Mouse (Mus musculus) thymus, postnatal 10 days (tissue): ENCODE measurements around the gene Smbd1.

Experiments used
- DNase-seq, 2 experiments: peaks; one replicate each; pipeline ENCODE4 v3.0.0; 2021; ENCODE audit warnings: low spot score in 2 of 2

Gene Smbd1

GRCm38 (mm10) chr16:32810321-32810720 is at the start of gene Smbd1:
TSS of gene Smbd1 (minus strand) at chr16:32810477.
- DNase-seq, result no peak

DNA sequence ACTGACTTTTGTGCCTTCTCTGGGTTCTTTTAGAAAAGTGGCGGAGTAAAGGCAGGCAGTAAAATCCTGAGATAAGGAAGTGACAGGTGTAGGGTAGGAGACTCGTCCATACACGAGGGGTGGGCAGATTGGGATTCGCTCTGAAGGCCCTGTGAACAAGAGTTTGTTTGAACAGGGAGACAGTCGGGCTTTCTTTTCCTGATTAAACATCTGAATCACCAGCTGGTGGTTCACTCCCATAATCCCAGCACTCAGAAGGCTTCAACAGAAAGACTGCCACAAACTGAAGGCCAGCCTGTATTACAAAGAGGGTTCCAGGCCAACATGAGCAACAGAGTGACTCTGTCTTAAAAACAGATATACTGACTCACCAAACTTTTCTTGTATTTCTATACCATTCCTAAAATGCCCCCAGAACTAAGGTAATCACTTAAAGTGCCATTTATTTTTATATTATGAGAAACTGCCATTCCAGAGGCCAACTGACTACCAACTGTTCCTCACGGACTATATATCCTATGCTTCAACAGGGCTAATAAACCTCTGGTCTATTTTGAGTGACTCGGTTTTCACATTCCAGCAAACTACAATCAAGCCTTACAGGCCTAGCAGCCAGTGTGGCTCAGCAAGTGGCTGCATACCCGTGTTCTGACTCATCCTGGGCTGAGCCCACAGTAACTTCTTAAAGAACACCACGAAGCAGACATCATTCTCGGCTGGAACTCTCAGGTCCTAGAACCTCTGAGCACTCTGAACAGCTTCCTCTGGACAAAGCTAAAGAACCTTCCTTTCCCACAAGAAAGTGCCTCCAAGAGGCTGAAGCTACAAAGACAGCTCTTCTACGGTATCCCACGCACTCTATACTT is 48.7 kb upstream of the Smbd1 start:
- no peak for DNase-seq

DNA sequence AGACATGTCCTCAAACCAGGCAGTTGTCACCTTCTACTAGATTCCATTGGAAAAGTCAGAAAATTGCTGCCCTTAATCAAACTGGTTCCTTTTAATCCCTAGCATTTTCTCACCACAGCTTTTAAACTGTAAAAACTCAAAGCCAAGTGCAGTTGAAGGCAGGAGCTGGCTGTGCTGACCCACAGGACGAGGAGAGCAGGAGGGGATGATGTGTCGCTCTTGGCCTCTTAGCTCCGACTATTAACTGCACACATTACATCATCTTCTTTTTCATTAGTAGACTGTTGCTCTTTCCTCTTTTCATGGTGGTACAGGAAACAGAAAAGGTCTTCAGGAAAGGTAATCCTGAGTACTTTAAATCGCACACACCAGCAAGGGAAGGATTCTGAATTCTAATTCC is 48.1 kb upstream of the Smbd1 start:
- no peak for DNase-seq

DNA sequence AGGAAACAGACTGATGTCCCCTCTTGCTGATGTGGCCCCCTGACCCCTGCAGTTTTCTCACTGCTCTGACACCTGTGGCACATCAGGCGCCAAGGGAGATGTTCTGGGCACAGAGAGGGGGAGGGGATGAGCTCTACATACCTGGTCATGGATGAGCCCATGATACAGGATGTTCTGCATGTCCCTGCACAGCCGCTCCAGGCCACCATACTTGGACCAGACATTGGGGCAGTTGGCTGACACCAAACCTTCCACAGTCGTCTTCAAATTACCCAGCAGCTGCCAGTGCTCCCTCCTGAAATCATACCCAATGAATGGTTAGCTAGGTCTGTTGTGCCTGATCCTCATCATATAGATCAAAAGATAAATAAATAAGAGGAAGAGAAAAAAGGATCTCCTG is 46.5 kb upstream of the Smbd1 start:
- DNase-seq, result no peak

DNA sequence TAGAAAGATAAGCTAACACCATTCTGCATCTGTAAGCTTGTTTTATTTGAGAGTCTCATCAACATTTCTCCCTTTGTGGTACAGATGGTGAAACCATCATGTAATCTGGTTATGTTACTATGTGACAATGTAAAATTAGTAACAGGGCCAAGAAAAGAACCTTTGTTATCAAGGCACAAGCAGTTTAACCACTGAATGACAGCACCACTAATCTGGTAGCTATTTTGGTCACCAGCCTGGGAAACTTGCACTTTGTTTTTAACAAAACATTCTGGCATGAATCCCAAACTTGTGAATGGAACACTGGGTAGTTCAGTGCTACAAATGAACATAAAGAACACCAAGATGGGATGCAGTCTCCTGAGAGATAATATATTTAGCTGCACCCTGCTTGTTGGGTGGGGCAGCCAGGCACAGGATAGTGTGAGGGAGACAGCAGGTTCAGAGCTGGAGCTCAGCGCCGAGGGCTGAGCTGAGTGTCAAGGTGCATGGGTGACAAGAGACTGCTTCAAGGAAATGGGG is 43.8 kb upstream of the Smbd1 start:
- peak in 1 of 2 experiments; percentile 14 for DNase-seq

DNA sequence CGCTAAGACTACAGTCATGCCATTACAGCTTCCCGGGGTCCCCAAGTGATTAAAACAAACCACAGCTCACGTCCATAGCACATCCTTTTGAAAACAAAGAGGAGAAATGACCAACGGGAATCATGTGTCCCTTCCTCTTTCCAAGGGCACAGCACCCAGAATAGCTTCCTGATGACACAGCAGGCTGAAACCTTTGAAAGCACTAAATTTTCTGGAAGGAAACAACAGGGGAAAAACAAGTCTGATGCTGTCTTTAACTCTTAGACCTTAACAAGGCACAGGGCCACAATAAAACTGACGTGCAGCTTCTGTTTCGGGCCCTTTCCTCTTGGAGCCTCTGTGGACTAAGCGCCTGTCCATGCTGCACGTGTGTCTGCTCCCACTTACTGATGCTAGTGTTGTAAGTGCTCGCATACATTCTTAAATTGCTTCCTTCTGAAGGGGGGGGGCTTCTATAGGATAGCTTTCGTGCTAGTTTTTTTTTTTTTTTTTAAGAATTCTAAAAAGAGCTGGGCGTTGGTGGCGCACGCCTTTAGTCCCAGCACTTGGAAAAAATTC is 43.3 kb upstream of the Smbd1 start:
- DNase-seq, result no peak

DNA sequence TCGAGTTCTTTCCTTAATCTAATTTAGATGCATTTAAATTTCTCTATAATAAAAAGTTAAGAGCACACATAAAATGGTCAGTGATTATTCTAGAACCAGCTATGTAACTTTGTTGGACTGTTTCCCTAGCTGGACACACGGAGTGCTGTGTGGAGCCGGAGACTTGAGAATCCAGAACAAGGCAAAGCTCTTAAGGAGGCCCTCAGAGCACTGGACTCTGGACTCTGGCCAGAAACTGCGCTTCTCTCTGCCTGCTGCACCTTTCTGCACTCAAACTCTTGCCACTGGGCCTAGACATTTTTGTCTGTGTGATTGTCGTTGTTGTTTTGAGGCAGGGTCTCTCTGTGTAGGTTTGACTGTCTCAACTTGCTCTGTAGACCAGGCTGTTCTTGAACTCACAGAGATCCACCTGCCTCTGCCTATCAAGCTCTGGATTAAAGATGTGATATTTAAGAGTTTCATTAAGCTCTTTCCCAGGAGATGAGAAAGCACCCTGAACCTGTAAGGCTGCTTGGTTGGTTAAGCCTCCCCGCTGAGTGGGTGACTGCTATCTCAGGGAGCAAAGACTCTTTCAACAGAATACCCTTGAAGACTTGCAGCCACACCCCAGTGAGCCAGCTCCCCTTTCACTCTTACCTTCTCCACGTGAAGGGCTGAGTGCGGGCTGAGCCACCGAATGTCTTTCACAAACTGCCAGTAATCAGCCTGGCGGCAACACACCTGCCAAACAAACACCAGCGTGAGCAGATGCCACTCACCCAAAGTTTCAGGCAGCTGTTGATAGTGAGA is 39.0 kb upstream of the Smbd1 start:
- peak; percentile 27 to 29 for DNase-seq

GRCm38 (mm10) chr16:32847103-32847502 is 36.8 kb upstream of the Smbd1 start:
- DNase-seq, result no peak

- DNase-seq, result no peak
Observed at GRCm38 (mm10) chr16:32831501-32831900, 21.2 kb upstream of the Smbd1 start.

DNA sequence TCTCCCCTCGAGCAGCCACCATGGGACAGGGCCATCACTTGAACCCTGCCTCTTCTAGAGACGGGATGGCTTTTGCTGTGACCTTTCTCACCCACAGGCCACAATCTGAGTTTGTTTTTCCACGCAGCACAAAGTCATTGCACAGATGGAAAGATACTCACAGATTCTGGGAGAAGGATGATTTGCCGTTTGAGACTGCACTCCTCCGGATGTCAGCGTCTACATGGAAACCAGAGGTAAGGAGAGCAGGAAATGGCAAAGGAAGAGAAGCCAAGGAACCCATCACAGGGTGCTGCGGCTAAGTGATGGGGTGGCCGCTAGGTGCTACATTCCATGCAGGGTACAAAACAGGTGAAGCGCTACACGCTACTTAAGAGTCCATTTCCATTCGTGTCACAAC is 18.8 kb upstream of the Smbd1 start:
- no peak for DNase-seq

DNA sequence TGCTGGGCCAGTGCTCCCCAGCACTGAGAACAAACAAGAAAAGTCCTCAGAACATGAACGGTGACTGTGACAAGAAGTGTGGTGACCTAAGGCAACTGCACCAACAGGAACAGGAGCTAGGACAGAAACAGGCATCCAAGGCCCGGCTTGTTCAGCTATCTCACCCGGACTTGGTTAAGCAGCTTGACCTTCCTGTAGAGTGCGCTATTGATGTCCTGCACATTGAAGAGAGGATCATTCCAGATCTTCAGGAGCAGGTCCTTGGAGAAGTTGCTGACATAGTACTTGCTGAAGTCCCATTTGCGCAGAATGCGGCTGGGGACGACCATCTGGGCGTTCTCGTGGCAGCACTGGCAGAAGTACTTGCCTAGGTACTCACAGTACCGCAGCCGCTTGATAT is 16.2 kb upstream of the Smbd1 start:
- DNase-seq, result peak in 1 of 2 experiments; percentile 26

DNA sequence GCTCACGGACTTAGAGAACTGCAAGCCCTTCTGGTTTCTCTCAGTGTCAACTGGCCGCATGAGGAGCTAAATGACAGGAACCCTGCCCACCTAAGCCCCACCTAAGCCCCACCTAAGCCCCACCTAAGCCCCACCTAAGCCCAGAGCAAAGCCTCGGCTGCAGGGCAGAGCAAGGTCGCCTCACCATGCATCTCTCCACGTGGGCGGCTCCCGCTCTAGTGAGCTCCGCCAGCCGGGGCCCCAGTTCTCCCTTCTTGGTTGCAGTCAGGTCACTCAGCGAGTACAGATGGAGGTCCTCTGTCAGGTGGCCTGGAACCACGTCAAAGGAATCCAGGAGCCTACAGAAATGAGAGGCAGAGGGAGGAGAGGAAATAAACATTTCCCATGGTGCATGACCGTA is 15.1 kb upstream of the Smbd1 start:
- no peak for DNase-seq

DNA sequence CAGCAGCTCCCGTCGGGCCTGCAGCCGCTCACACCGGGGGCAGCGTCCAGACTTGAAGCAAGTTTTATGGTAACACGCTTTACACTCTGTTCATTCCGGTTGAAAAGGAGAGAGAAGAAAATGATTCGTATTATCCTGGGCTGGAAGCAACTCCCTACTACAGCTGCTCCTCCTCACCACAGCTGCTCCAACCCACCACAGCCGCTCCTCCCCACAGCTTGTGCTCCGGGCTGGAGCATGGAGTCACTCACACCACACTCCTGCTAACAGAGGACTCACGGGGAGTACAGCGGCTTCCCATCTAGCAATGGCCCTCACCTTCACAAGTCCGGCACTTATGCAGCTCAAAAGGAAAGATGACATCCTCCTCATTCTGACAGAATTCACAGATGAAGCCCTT is 13.8 kb upstream of the Smbd1 start:
- DNase-seq, result no peak

GRCm38 (mm10) chr16:32823487-32823886 is 13.2 kb upstream of the Smbd1 start:
- no peak for DNase-seq

GRCm38 (mm10) chr16:32822881-32823280 is 12.6 kb upstream of the Smbd1 start:
- no peak for DNase-seq

DNA sequence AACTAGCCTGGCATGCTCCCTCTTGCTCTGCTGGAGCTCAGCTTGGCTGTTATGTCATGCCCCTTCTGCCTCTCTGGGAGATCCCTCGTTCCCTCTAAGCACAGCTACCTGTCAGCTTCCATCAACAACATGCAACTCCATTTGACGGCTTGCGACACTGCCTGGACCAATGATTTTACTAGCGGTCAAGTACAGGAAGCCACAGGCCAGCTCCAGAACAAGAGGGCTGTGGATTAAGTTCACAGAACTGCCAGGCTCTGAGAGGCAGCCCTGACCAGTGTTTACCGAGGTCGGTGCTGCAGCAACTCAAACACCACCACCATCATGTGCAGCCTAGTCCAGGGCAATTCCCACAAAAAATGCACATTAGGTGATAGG is 12.2 kb upstream of the Smbd1 start:
- DNase-seq, result no peak

DNA sequence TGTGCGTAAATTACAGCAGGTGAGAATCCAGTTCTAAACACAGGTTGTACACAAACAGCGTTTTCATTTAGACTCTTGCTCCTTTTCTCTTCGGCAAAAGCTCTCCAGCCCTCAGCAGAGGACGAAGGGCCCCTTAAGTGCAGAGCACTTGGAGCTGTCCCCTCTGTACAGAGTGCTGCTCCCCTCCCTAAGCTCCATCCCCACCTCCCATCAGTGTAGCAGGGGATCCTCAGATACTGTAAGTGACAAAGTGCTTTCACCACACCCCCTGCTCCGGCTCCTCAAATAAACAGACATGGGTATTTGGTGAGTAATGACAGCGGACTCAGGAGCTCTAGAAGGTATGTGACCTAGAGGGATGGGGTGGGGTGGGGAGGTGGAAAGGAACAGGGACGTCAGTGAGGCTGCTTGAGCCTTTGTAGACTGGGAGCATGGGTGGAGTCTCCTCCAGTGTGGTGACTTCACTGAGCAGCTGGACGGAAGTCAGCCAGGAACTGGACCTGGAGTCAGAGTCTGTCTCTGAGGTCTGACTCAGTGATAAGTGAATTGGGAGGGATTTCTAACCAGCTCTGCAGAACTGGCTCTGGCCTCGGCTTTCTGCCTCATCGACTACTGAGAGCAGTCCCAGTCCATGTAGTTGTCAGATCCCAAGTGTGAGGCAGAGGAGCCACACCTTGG is 11.6 kb upstream of the Smbd1 start:
- no peak for DNase-seq

GRCm38 (mm10) chr16:32818441-32818840 is 8.2 kb upstream of the Smbd1 start:
- no peak for DNase-seq

- DNase-seq, result no peak
Observed at GRCm38 (mm10) chr16:32818036-32818435, 7.8 kb upstream of the Smbd1 start.

- no peak for DNase-seq
Observed at GRCm38 (mm10) chr16:32815160-32815605, 4.9 kb upstream of the Smbd1 start.

DNA sequence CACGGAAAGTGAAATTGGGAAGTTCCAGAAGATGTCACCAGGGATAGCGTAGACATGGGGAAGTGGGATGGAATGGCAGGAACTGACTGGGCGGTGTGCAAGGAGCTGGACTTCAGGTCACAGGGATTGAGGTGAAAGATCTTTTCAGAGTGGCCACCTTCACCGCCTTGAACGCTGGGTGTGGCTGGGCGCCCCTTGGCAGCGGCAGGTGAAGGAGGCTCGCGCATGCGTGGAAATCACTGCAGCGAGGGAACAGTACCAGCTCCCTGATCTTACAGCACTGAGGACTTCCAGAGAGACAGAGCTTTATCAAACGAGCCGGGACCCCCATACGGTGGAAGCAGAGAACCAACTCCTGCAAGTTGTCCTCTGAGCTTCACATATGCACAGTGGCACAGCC is 4.3 kb upstream of the Smbd1 start:
- DNase-seq, result peak in 1 of 2 experiments; percentile 34

DNA sequence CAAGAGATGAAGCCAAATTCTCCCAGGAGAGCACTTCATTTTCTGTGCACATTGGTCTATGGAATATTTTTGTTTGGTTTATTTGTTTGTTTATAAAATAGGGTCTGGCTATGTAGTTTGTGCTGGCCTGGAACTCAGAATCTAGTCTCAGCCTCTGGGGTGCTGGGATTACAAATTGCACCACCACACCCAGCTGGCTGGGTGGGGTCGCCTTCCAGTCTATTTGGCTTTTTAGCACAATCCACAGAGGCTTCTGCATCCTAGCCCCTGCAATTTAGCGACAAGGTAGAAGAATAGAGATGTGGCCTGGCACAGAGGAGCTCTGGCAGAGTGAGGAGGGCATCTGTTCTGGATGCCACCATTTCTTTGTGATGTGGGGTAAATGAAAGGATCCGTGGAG is 3.5 kb upstream of the Smbd1 start:
- no peak for DNase-seq
